Mouse (Mus musculus) liver, postnatal 0 days (tissue): ENCODE results near the gene Sppl3.

ENCODE experiments used
- CTCF ChIP-seq: sonication (generic); IDR thresholded peaks from 2 replicates; pipeline ENCODE4 v1.5.1; 2016; ENCODE audit warnings: antibody characterized with exemption, low read depth
- EP300 ChIP-seq: IDR thresholded peaks from 2 replicates; pipeline ENCODE4 v1.6.1; 2016; ENCODE audit warnings: antibody characterized with exemption, low read depth, mild to moderate bottlenecking

GRCm38 (mm10) chr5:115062566-115062965 lies 51.6 kb downstream of the Sppl3 start:
- TF ChIP-seq EP300 = no peak
- TF ChIP-seq CTCF = no peak
